Mouse (Mus musculus): ENCODE measurements around the gene Slc35a2. TPM values are rescaled to one million over a fixed set of nuclear protein-coding genes. Genes with fewer than 3 reads are reported as not detected.

Slc35a2 gene
- total RNA-seq (2021) (10 to 100 TPM; 14.8 to 15.0 TPM), polyA plus RNA-seq (2012; rRNA removed) (25.2 and 31.9 TPM in 2 replicates)
- long read RNA-seq, transcript Slc35a2-202 (4 exons, 3,094 nt), result major isoform, 11 of 16 reads
- long read RNA-seq, partial matches to known transcripts, result 3 of 16 reads
- long read RNA-seq, other reads (novel, unspliced or antisense), result 1 of 16 reads

- WGBS, result 12% methylated on average over 49 of the region's 49 CpGs
- peak within 1 kb of the TSS; percentile 87 for H3K27ac ChIP-seq
- H3K9ac ChIP-seq (ENCODE audit: low read depth, low read length), result peak within 1 kb of the TSS; percentile 81
- TF ChIP-seq CTCF (IDR thresholded peaks at IDR 0.05) (peak; percentile 26), POLR2A (IDR thresholded peaks at IDR 0.05; ENCODE audit: insufficient read depth, low read depth, low read length) (peak; percentile 65), EP300 (IDR thresholded peaks at IDR 0.05; ENCODE audit: insufficient read depth, low read depth, low read length) (peak; percentile 6; the same call in 1 of the 2 replicates)
- H3K4me3 ChIP-seq, result peak within 1 kb of the TSS; percentile 74
- no peaks in the 10 kb centered on the region for H3K27me3 ChIP-seq (ENCODE audit: control insufficient read depth, insufficient read depth, low read length)
- H3K4me1 ChIP-seq (ENCODE audit: control insufficient read depth, insufficient read depth, low read length), result no peaks in the 10 kb centered on the region
- intact Hi-C loops (cut with DNase I), result loop anchor here (1.0 to 5.0 kb wide), 2 partner anchors 11 to 37 kb away; no protein-coding TSS in a partner anchor
- peak; percentile 87 to 90 for DNase-seq
- no peaks in the 10 kb centered on the region for H3K79me2 ChIP-seq (replicated peaks; ENCODE audit: control insufficient read depth, insufficient read depth, low read length)
- H3K36me3 ChIP-seq (ENCODE audit: control insufficient read depth, insufficient read depth, low read length), result no peaks in the 10 kb centered on the region
Measured at GRCm38 (mm10) chrX:7883841-7884567, at the start of gene Slc35a2. Slc35a2 (plus strand) TSS chrX:7884028.

- TF ChIP-seq POLR2A (IDR thresholded peaks at IDR 0.05; ENCODE audit: insufficient read depth, low read depth, low read length), result no peak
- no peak for TF ChIP-seq CTCF (IDR thresholded peaks at IDR 0.05)
- TF ChIP-seq EP300 (IDR thresholded peaks at IDR 0.05; ENCODE audit: insufficient read depth, low read depth, low read length), result no peak
- no peaks in the 10 kb centered on the region for H3K27me3 ChIP-seq (ENCODE audit: control insufficient read depth, insufficient read depth, low read length)
- no peaks in the 10 kb centered on the region; the same call in 1 of the 2 replicates for H3K79me2 ChIP-seq (replicated peaks; ENCODE audit: control insufficient read depth, insufficient read depth, low read length)
- no peak for DNase-seq
- 47% methylated on average over 1 of the region's 1 CpGs for WGBS
- no peaks in the 10 kb centered on the region for H3K4me1 ChIP-seq (ENCODE audit: control insufficient read depth, insufficient read depth, low read length)
- no peak overlapping the region for H3K4me3 ChIP-seq
- no peak overlapping the region for H3K27ac ChIP-seq
- H3K9ac ChIP-seq (ENCODE audit: low read depth, low read length), result no peak overlapping the region
- no peaks in the 10 kb centered on the region for H3K36me3 ChIP-seq (ENCODE audit: control insufficient read depth, insufficient read depth, low read length)
- intact Hi-C loops (cut with DNase I), result no loop called here
Measured at GRCm38 (mm10) chrX:7837146-7837545, 46.7 kb upstream of the Slc35a2 start.

- Histone ChIP-seq H3K4me1 (ENCODE audit: control insufficient read depth, insufficient read depth, low read length) (peaks cover 4% of the 10 kb centered on the region), H3K36me3 (ENCODE audit: control insufficient read depth, insufficient read depth, low read length) (peaks cover 4% of the 10 kb centered on the region), H3K27ac (peak overlapping the region; percentile 95), H3K27me3 (ENCODE audit: control insufficient read depth, insufficient read depth, low read length) (no peaks in the 10 kb centered on the region), H3K79me2 (replicated peaks; ENCODE audit: control insufficient read depth, insufficient read depth, low read length) (no peaks in the 10 kb centered on the region; the same call in 1 of the 2 replicates), H3K9ac (ENCODE audit: low read depth, low read length) (no peak overlapping the region), H3K4me3 (peak overlapping the region; percentile 37)
- TF ChIP-seq CTCF (IDR thresholded peaks at IDR 0.05) (no peak), POLR2A (IDR thresholded peaks at IDR 0.05; ENCODE audit: insufficient read depth, low read depth, low read length) (no peak), EP300 (IDR thresholded peaks at IDR 0.05; ENCODE audit: insufficient read depth, low read depth, low read length) (no peak)
- no peak for DNase-seq
- intact Hi-C loops (cut with DNase I), result no loop called here
- WGBS, result 14% methylated on average over 7 of the region's 7 CpGs
Measured at GRCm38 (mm10) chrX:7840842-7841162, 43.0 kb upstream of the Slc35a2 start.

GRCm38 (mm10) chrX:7841163-7842162 lies 42.4 kb upstream of the Slc35a2 start, which contains the start of gene Otud5:
Otud5 (plus strand) TSS chrX:7841364.
- Histone ChIP-seq H3K79me2 (replicated peaks; ENCODE audit: control insufficient read depth, insufficient read depth, low read length) (no peaks in the 10 kb centered on the region; the same call in 1 of the 2 replicates), H3K27ac (peak within 1 kb of the TSS; percentile 97), H3K4me3 (peak within 1 kb of the TSS; percentile 67), H3K9ac (ENCODE audit: low read depth, low read length) (peak within 1 kb of the TSS; percentile 93), H3K4me1 (ENCODE audit: control insufficient read depth, insufficient read depth, low read length) (peaks cover 4% of the 10 kb centered on the region), H3K36me3 (ENCODE audit: control insufficient read depth, insufficient read depth, low read length) (peaks cover 4% of the 10 kb centered on the region), H3K27me3 (ENCODE audit: control insufficient read depth, insufficient read depth, low read length) (no peaks in the 10 kb centered on the region)
- intact Hi-C loops (cut with DNase I), result no loop called here
- WGBS, result 15% methylated on average over 72 of the region's 74 CpGs
- peak; percentile 91 to 96 for DNase-seq
- TF ChIP-seq EP300 (IDR thresholded peaks at IDR 0.05; ENCODE audit: insufficient read depth, low read depth, low read length), result no peak
- peak; percentile 57 for TF ChIP-seq POLR2A (IDR thresholded peaks at IDR 0.05; ENCODE audit: insufficient read depth, low read depth, low read length)
- no peak for TF ChIP-seq CTCF (IDR thresholded peaks at IDR 0.05)

- Histone ChIP-seq H3K79me2 (replicated peaks; ENCODE audit: control insufficient read depth, insufficient read depth, low read length) (no peaks in the 10 kb centered on the region; the same call in 1 of the 2 replicates), H3K36me3 (ENCODE audit: control insufficient read depth, insufficient read depth, low read length) (peaks cover 4% of the 10 kb centered on the region), H3K27ac (peak overlapping the region; percentile 97), H3K27me3 (ENCODE audit: control insufficient read depth, insufficient read depth, low read length) (no peaks in the 10 kb centered on the region), H3K4me3 (peak overlapping the region; percentile 67), H3K4me1 (ENCODE audit: control insufficient read depth, insufficient read depth, low read length) (peaks cover 4% of the 10 kb centered on the region), H3K9ac (ENCODE audit: low read depth, low read length) (peak overlapping the region; percentile 93)
- WGBS, result 27% methylated on average over 31 of the region's 42 CpGs
- TF ChIP-seq POLR2A (IDR thresholded peaks at IDR 0.05; ENCODE audit: insufficient read depth, low read depth, low read length), result no peak
- TF ChIP-seq EP300 (IDR thresholded peaks at IDR 0.05; ENCODE audit: insufficient read depth, low read depth, low read length), result no peak
- TF ChIP-seq CTCF (IDR thresholded peaks at IDR 0.05), result no peak
- intact Hi-C loops (cut with DNase I), result no loop called here
- peak in 1 of 2 experiments; percentile 26 for DNase-seq
Measured at GRCm38 (mm10) chrX:7842318-7842717, 41.5 kb upstream of the Slc35a2 start.
